Mouse (Mus musculus) testis, adult 2 months (tissue): ENCODE results near the gene Lmnb2.

Experiments
- CTCF ChIP-seq: fragments of 200-500 bp; IDR thresholded peaks from 2 replicates; pipeline ENCODE4 v1.5.1; 2012; ENCODE audit warnings: low read depth, mild to moderate bottlenecking, inconsistent platforms, low read length, moderate library complexity; ENCODE audit not compliant: control insufficient read depth, insufficient read depth, insufficient replicate concordance
- POLR2A ChIP-seq: fragments of 200-500 bp; IDR thresholded peaks from 2 replicates; pipeline ENCODE4 v1.6.1; 2012; ENCODE audit warnings: low read depth, mild to moderate bottlenecking, inconsistent platforms, low read length, moderate library complexity; ENCODE audit not compliant: control insufficient read depth

GRCm38 (mm10) chr10:80939671-80940070 is 21.6 kb upstream of the Lmnb2 start:
- TF ChIP-seq POLR2A = peak; percentile 45; the same call in 1 of the 2 replicates
- TF ChIP-seq CTCF = no peak
